Mouse (Mus musculus) ovary, postnatal 14 days (tissue): ENCODE measurements around the gene Prkacb.
"Not testable (repeated sequence)": the region's sequence is repeated elsewhere in the genome, so short reads cannot be mapped to it uniquely, and the experiment has no call there.

Source experiments
- DNase-seq: peaks from one replicate; pipeline ENCODE4 v3.0.0; 2022; ENCODE audit warnings: low spot score

Gene Prkacb

DNA sequence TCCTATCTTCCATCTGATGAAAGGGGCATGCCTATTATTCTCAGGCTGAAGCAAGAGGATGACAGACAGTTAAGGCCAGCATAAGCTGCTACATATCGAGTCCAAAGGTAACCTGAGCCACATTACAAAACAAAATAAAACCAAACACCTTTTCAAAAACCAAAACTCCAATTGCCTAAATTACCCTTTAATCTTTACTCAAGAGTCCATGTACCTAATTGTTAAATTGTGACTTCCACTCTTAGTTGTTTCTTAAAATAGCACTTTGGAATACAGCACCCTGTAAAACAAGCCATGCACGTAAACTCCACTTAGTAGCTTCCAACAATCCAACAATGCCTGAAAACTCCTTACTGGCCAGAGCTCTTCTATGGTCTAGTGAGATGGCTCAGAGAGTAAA, 34.3 kb downstream of the Prkacb start:
- no peak for DNase-seq

DNA sequence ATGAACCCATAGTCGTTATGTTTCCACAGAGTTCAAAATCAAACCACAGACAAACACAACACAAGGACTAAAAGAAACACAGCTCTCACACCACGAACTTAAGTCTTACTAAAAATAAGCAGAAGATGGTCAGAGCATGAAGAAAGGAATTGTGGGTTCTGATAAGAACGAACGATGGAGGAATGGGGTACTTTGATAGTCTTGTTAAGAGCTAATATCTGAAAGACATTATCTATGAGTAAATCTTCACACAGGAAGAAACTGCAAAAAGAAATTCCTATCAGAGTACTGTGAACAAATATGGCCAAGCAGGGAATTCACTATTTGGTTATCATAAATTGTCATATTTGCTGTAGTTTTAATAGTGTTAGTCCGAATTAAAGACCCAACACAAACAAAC, 36.1 kb downstream of the Prkacb start:
- DNase-seq, result no peak

- no peak for DNase-seq
Observed at GRCm38 (mm10) chr3:146770853-146771252, 41.9 kb downstream of the Prkacb start.

- DNase-seq, result no peak
Observed at GRCm38 (mm10) chr3:146769940-146770659, 42.7 kb downstream of the Prkacb start.

DNA sequence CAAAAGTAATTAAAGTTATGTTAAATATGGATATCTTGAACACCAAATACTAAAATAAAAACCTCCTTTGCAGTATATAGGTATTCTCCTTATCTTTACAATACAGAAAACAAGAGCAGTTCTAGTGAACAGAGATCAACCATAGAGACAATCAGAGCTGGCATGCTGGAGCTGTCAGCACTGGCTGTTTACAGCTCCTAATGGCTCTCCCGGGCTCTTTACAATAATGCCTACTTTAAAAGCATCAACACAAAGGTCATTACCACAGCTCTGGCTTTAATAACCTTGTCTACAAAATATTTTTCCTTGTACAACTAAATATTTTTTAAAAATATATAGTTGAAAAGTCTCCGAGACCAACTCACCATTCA, 43.2 kb downstream of the Prkacb start:
- no peak for DNase-seq

- DNase-seq, result no peak
Observed at GRCm38 (mm10) chr3:146768921-146769320, 43.9 kb downstream of the Prkacb start.

DNA sequence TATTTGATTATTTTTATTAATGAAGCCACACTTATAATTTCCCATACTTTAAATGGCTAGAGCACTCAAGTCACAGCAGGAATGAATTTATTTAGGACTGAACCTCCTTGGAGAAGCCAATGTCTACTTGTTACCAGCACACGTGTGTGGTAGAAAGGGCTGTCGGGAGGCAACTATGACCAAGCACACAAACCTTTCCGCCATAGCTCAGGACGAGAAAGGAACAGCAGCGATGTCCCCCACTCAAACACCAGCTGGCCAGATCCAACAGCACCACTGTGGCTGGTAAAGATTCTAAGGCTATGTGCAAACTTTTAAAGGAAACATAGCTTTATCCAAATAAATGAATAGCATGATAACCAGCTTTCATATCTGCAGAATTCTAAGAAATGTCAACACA, 44.4 kb downstream of the Prkacb start:
- no peak for DNase-seq

- no peak for DNase-seq
Observed at GRCm38 (mm10) chr3:146766701-146767181, 46.0 kb downstream of the Prkacb start.

DNA sequence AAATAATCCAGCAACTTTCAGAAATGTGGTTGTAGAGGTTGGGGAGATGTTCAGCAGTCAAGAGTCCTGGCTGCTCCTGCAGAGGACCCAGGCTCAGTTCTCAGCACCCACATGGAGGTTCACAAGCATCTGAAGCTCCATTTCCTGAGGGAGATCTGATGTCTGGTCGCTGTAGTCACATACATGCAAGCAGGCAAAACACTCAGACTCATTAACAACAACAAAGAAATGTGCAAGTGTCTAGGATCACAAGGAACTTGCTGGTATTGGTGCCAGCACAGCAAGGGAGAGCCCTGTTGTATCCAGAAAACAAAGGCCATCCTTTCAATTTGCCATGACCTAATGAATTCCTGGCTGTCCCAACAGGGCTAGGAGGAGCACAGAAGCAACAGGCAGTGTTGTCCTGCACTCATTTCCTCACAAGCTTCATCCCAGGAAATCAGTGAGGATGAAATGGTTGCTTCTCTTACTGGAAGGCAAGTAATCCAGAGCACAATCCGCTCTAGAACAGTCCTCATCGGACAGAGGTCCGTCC, 46.7 kb downstream of the Prkacb start:
- no peak for DNase-seq

- DNase-seq, result no peak
Observed at GRCm38 (mm10) chr3:146764871-146765529, 47.8 kb downstream of the Prkacb start.

GRCm38 (mm10) chr3:146763054-146763453, 49.7 kb downstream of the Prkacb start:
- not testable (repeated sequence) for DNase-seq

DNA sequence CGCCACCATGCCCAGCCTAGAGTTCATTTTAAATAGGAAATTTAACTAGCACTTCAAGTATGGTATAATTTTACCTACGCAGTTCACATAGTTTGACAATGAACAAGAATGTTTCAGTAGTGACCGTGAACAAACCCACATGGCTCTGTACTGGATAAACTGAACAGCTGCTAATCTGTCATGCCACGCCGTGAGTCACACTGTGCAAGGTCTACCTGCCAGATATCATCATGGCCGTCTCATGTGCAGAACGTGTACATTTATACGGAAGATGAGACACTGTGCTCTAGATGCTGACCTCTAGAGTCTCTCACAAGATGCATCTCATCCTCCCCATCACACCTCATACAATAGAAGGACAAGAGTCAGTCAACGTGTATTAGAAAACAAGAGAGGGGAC, 51.5 kb downstream of the Prkacb start:
- no peak for DNase-seq

GRCm38 (mm10) chr3:146757970-146758960, 54.5 kb downstream of the Prkacb start:
- DNase-seq, result no peak

DNA sequence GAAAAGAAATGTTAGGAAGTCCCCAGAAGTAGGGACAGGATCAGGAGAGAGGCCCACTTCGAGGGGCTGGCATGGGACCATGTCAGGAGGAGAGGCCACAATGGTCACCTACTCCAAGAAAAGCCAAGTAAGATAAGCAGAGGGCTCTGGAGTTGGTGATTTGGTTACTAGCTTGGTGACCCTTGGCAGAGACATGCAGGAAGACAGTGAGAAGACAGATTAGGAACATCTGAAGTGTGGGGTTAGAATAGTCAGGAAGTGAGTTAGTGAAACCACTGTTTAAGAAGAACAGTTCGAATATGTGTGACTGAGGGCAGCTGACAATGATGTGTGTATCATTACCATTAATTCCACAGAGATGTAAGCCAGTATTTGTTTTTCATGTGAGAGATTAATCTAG, 58.5 kb downstream of the Prkacb start:
- DNase-seq, result no peak

GRCm38 (mm10) chr3:146741564-146742202, 71.1 kb downstream of the Prkacb start:
- DNase-seq, result no peak

DNA sequence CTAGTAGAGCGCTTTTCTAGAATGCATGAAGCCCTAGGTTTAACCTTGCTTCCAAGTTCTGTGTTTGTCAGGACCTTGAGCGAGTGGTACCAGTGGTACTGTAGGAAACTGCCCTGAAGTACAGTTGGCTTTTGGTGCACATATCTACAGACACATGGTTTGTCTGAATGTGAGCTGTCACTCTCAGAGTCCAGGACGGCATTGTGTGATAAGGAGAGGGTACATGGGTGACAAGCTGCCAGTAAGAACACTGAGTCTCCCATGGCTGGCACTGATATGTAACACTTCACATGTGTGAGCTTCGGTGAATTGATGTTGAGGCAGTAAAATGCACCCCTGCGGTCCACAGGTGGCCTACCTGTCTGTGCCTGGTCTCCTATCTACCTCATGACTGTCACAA, 71.6 kb downstream of the Prkacb start:
- no peak for DNase-seq

GRCm38 (mm10) chr3:146736186-146736585, 76.6 kb downstream of the Prkacb start:
- not testable (repeated sequence) for DNase-seq

GRCm38 (mm10) chr3:146735657-146736056, 77.1 kb downstream of the Prkacb start:
- no peak for DNase-seq

GRCm38 (mm10) chr3:146734907-146735629, 77.7 kb downstream of the Prkacb start:
- no peak for DNase-seq

DNA sequence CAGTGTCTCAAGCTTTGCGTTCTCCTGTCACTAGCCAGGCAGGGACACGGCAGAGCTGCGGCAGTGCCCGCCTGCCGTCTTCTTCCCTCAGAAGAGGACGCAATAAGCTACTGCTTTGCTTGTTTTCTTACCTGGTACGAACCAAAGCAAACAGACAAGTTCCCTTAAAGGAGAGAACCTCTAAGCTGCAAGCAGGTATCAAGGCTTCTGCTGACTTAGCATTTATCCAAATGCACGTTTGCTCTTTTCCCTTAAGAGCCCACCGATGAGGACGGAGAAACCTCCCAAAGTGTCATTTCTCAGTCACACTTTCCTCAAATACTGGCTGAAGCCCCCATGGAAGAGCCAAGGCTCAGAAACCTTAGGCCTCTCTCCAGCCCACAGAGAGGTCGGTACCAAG, 81.3 kb downstream of the Prkacb start:
- no peak for DNase-seq

GRCm38 (mm10) chr3:146723037-146723436, 89.8 kb downstream of the Prkacb start:
- DNase-seq, result no peak
